Mouse (Mus musculus) regulatory T cell (primary cell): ENCODE measurements around the gene Calr3.

ENCODE experiments used
- in situ Hi-C: fragments of 300-600 bp; cut with MboI, MseI; formaldehyde crosslinking; loops from one replicate; pipeline ENCODE4 v1.15.1; 2025; ENCODE audit warnings: high pct_unique_total_duplicates

Calr3 gene

DNA sequence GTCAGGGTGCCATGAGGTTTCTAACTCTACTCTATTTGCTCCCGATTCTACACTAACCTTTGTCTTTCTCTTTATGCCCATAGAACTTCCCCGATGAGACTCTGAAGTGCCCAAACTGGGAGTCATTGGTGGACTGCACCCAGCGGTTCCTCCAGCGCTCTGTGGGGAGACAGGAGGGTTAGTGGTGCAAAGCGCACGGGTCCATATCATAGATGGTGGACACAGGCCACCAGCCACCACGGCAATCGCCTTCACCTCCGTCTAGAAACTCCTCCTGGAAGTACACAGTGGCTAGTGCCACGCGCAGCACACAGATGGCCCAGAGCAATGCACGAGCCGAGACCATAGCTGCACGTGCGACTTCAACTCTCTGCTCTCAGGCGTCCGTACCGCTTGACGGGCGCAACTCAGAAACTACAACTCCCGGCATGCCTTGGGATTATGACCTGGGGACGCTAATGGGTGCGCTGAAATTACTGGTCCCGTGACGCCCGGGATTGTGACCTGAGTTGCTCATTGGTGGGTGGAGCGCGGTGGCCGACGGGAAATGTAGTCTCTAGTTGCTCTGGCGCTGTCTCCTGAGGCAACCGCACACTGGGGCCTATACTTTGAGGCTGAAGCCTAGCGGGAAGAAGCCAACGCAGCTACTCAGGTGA, at the start of gene Calr3, which contains the start of gene 1700030K09Rik:
Calr3 (minus strand) TSS at position 533 of the 656 bp plus-strand sequence.
1700030K09Rik (plus strand) TSS at position 543 of the 656 bp plus-strand sequence.
- in situ Hi-C loops, result no loop called here

GRCm38 (mm10) chr8:72493381-72493780, 49.7 kb upstream of the Calr3 start:
- in situ Hi-C loops, result loop anchor here (10.0 kb wide), 1 partner anchor 51 kb away; the partner anchor contains the start of gene Med26

GRCm38 (mm10) chr8:72492622-72493081, 49.0 kb upstream of the Calr3 start:
- in situ Hi-C loops, result loop anchor here (10.0 kb wide), 1 partner anchor 52 kb away; the partner anchor contains the start of gene Med26

GRCm38 (mm10) chr8:72491680-72492621, 48.3 kb upstream of the Calr3 start, which contains the start of gene Slc35e1:
TSS of gene Slc35e1 (minus strand) at chr8:72492614.
- in situ Hi-C loops, result loop anchor here (10.0 kb wide), 1 partner anchor 53 kb away; the partner anchor contains the start of gene Med26

GRCm38 (mm10) chr8:72491017-72491416, 47.3 kb upstream of the Calr3 start:
- in situ Hi-C loops, result loop anchor here (10.0 kb wide), 1 partner anchor 54 kb away; the partner anchor contains the start of gene Med26

GRCm38 (mm10) chr8:72487014-72487413, 43.3 kb upstream of the Calr3 start:
- in situ Hi-C loops, result no loop called here

DNA sequence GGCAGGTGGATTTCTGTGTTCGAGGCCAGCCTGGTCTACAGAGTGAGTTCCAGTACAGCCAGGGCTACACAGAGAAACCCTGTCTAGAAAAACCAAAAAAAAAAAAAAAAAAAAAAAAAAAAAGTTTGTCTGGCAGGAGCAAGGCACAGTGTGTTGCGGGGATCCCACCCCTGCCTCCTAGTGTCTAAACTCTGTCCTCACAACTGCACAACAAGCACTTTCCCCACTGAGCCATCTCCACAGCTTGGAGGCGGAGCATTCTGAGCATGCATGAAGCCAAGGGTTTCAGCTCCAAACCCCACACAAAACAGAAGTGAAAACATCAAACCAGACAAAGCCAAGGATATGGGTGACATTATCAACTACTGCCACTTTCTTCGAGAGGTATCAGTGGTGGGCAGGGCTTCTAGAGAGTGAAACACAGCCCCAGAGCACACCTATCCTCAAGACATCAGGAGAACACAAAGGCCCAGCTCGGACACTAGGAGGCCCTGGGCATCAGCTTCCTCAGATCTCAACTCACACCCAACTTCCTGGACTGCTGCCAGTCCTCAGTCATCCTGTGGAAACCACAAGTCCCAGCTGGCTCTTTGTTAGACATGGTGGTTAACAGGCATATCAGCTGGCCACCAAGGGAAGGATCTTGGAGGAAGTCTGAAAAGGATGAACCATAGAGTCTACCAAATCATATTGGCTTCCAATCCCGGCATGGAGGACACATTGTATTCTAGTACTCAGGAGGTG, 42.0 kb upstream of the Calr3 start:
- in situ Hi-C loops, result no loop called here

- in situ Hi-C loops, result no loop called here
Observed at GRCm38 (mm10) chr8:72474826-72475546, 31.3 kb upstream of the Calr3 start, which contains the start of gene Cherp. TSS of gene Cherp (minus strand) at chr8:72475226.

DNA sequence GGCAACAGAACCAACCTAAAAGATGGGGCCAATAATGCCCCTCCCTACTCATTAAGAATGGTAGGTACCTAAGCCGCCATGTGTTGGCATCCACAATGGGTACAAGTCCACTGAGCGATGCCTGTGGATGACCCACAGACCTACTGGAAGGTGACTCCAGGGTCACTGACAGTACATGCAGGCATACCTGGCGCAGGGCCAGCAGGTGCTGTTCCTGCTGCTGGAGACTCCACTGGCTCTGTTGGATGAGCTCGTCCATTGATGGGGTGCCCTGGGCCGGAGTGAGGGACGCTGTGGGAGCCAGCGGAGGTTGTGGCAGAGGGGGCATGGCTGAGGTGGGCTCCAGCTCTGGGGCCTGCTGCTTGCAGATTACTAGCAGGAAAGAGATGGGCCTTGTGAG, 27.0 kb upstream of the Calr3 start:
- in situ Hi-C loops, result no loop called here

DNA sequence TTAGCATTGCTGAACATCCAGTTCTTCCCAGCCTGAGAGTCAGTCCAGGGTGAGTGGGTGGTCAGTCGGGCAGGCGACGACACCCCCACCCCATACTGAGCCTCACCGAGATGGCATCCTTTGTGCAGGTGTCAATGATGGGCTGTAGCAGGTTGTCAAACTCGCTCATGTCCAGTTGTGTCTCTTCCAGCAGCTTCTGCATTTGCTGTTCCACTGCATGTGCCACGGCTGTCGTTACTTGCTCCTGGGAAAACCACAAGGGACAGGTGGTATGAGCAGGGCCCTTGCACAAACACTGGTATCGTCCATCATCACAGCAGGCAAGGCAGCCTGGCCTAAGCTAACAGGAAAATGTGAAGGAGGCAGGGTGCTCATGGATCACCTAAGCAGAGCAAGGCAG, 26.3 kb upstream of the Calr3 start:
- in situ Hi-C loops, result no loop called here

GRCm38 (mm10) chr8:72469243-72469642, 25.6 kb upstream of the Calr3 start:
- in situ Hi-C loops, result no loop called here

- in situ Hi-C loops, result no loop called here
Observed at GRCm38 (mm10) chr8:72464211-72464610, 20.5 kb upstream of the Calr3 start.

GRCm38 (mm10) chr8:72459881-72460533, 16.3 kb upstream of the Calr3 start:
- in situ Hi-C loops, result no loop called here

- in situ Hi-C loops, result no loop called here
Observed at GRCm38 (mm10) chr8:72458457-72458856, 14.8 kb upstream of the Calr3 start.

DNA sequence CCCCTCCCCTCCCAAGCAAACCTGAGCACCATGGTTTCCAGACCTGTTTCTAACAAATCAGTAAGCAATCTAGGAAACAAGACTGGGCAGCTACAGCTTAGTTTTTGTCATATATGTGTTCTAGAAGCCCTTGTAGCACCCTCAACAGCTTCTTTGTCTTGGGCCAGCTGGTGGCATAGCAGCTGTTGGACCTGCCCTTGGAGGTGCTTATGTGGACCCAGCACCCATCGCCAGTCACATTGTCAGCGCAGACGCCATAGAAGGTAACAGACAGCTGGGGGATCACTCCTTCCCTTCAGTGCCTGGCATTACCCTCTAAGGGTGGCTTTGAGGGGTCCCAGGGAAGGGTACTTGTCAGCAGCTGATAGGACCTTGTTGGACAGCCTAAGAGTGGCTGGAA, 14.1 kb upstream of the Calr3 start:
- in situ Hi-C loops, result no loop called here

GRCm38 (mm10) chr8:72455317-72455716, 11.6 kb upstream of the Calr3 start:
- in situ Hi-C loops, result no loop called here

DNA sequence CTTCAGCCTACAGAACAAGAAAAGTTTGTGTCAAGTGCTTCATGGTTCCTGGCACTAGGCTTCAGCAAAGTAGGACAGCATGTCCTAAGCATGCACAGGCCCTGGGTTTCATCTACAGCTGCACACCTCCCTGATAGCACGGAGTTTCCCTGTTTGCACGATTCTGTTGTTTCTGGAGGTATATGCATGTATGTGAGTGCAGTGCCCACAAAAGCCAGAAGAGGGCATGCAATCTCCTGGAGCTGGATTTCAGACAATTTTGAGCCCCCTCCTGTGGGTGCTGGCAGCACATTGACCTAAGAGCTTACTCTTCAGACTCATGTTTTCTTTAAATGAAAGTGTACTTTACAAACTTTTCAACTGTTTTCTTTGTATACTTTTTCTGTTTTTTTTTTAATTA, 10.2 kb upstream of the Calr3 start:
- in situ Hi-C loops, result no loop called here

DNA sequence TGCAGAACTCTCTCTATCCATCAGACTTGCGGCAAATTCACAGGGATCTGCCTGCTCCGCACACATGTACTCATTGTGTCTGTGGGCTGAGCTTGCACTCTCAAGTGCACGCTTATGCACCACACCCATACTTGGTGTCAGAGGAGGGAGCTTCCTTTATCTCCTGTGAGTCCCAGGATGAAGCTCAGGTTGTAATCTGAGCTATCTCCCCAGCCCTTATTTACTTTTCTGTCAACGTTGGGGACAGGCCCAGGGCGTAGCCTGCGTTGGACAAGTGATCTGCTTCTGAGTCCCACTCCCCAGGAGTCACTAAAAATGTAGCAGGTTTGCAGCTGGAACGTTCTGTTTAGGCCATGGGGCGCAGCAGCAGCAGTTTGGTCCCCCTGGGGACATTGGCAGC, 7.8 kb upstream of the Calr3 start:
- in situ Hi-C loops, result no loop called here

GRCm38 (mm10) chr8:72445071-72445470, 1.4 kb upstream of the Calr3 start:
- in situ Hi-C loops, result no loop called here

DNA sequence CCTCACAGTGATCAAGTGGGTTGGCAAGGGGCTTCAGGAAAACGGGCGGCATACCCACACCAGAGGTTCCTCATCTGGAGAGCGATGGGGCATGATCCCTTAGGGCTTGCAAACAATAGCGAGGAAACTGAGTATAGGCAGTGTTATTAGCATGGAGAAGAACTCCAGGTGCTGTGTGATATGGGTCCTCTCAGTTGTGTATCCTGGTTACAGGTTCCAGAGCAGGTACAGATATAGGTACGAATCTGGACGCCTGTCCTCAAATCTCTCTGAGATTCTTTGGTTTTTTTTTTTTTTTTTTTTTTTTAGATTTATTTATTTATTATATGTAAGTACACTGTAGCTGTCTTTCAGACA, 302 bp upstream of the Calr3 start:
- in situ Hi-C loops, result no loop called here
